Mouse (Mus musculus) lung, postnatal 0 days (tissue): ENCODE data around the gene Lrrc8a. TPM values are rescaled to one million over a fixed set of nuclear protein-coding genes. Genes with fewer than 3 reads are reported as not detected.

Source experiments
- ATAC-seq: fragments of 200-750 bp; cut with Nextera tagmentation; 2 replicates; pipeline ENCODE4 v1.8.0; 2017; ENCODE audit warnings: moderate library complexity
- DNase-seq: peaks from one replicate; pipeline ENCODE4 v3.0.0-alpha.2; 2016; ENCODE audit warnings: low spot score
- H3K27ac ChIP-seq: fragments of 300-500 bp; sonication (generic); 2 replicates; pipeline ENCODE4 v1.5.1; 2014; ENCODE audit warnings: antibody characterized with exemption, mild to moderate bottlenecking, low read length, mixed read lengths
- H3K27me3 ChIP-seq: fragments of 300-500 bp; sonication (generic); replicated peaks from 2 replicates; pipeline ENCODE4 v1.6.1; 2014; ENCODE audit warnings: low read length, mixed read lengths; ENCODE audit not compliant: insufficient read depth
- H3K36me3 ChIP-seq: fragments of 300-500 bp; sonication (generic); 2 replicates; pipeline ENCODE4 v1.6.1; 2014; ENCODE audit warnings: low read length, mixed read lengths; ENCODE audit not compliant: insufficient read depth
- H3K4me1 ChIP-seq: fragments of 300-500 bp; sonication (generic); 2 replicates; pipeline ENCODE4 v1.6.1; 2014; ENCODE audit warnings: antibody characterized with exemption, low read depth, low read length, mixed read lengths; ENCODE audit not compliant: insufficient read depth
- H3K4me2 ChIP-seq: fragments of 300-500 bp; sonication (generic); replicated peaks from 2 replicates; pipeline ENCODE4 v1.6.1; 2014; ENCODE audit warnings: low read depth, mild to moderate bottlenecking, low read length, moderate library complexity, mixed read lengths
- H3K4me3 ChIP-seq: fragments of 300-500 bp; sonication (generic); 2 replicates; pipeline ENCODE4 v1.5.1; 2014; ENCODE audit warnings: low read depth, low read length
- H3K9ac ChIP-seq: fragments of 300-500 bp; sonication (generic); replicated peaks from 2 replicates; pipeline ENCODE4 v1.6.1; 2014; ENCODE audit warnings: low read depth, mild to moderate bottlenecking
- H3K9me3 ChIP-seq: fragments of 300-500 bp; sonication (generic); 2 replicates; pipeline ENCODE4 v1.6.1; 2016; ENCODE audit warnings: low read length, mixed read lengths
- CTCF ChIP-seq: IDR thresholded peaks from 2 replicates; pipeline ENCODE4 v1.5.1; 2016; ENCODE audit warnings: antibody characterized with exemption, mild to moderate bottlenecking
- EP300 ChIP-seq: IDR thresholded peaks from 2 replicates; pipeline ENCODE4 v1.6.1; 2016; ENCODE audit warnings: antibody characterized with exemption, mild to moderate bottlenecking, control low read depth
- WGBS: fragments of 180-500 bp; shearing (Covaris S2); extraction: QIAGEN DNeasy Blood & Tissue Kit; methylation state at CpG from one replicate; pipeline ENCODE4 v1.1.7; 2014; 5-methylcytosine and 5-hydroxymethylcytosine counted together
- polyA plus RNA-seq: library from polyadenylated mRNA; unstranded; fragments of >200 nt; fragmentation: Nextera tagmentation; extraction: Ambion mirVana; gene quantifications from 2 replicates; pipeline ENCODE4 v1.2.1, GENCODE M21; 2015

Lrrc8a gene
- polyA plus RNA-seq, 1 experiment from 2014 or later = 68.8 TPM

DNA sequence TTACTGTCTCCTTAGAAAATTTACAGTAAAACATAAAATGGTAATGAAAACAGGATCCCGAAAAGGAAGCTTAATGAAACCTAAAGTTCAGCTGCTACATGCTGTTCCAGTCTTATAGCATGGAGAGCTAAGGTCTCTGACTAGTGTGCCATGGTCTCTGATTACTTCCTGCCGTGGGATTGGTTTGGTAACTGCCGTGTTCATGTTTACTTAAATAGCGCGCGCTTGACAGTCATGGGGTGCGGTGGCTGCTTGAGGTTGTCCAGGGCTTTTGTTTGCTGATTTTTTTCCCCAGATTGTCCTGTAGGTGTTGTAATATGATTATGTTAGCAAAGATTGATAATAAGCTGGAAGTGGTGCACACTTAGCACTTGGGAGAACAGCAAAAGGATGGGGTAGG is 68.6 kb downstream of the Lrrc8a start:
- DNase-seq (no peak), ATAC-seq (no peak)
- no peak overlapping the region for H3K4me3 ChIP-seq
- TF ChIP-seq CTCF (no peak), EP300 (no peak)
- WGBS = 82% methylated on average over 7 of the region's 7 CpGs
- H3K36me3 ChIP-seq = peaks cover 38% of the 10 kb centered on the region; the same call in 1 of the 2 replicates
- H3K27me3 ChIP-seq = no peaks in the 10 kb centered on the region
- no peak overlapping the region for H3K9ac ChIP-seq
- H3K27ac ChIP-seq = no peak overlapping the region
- no peaks in the 10 kb centered on the region for H3K4me1 ChIP-seq
- no peaks in the 10 kb centered on the region for H3K9me3 ChIP-seq
- no peak overlapping the region for H3K4me2 ChIP-seq

DNA sequence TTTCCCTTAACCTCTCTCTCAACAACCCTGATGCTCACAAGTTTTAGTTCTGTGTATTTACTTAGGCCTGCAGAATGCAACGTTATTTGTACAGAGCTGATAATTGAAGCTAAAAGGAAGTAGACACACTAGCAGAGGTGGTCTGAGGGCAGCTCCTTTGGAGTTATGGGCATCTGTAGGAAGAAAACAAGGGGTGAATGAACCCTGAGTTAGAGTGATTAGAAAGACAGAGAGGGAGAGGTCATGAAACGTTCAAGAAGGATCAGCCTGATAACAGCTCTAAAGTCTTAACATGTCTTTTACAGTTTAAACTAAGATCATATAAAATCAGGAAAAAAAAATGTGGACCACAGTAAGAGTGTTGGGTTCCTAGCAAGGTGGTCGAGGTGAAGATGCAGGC is 71.8 kb downstream of the Lrrc8a start:
- peaks cover 42% of the 10 kb centered on the region; the same call in 1 of the 2 replicates for H3K36me3 ChIP-seq
- H3K4me3 ChIP-seq = no peak overlapping the region
- no peak overlapping the region for H3K4me2 ChIP-seq
- 79% methylated on average over 3 of the region's 3 CpGs for WGBS
- TF ChIP-seq EP300 (no peak), CTCF (no peak)
- H3K27me3 ChIP-seq = no peaks in the 10 kb centered on the region
- no peak for ATAC-seq
- no peaks in the 10 kb centered on the region for H3K4me1 ChIP-seq
- H3K27ac ChIP-seq = no peak overlapping the region
- no peak overlapping the region for H3K9ac ChIP-seq
- no peaks in the 10 kb centered on the region for H3K9me3 ChIP-seq
- no peak for DNase-seq

DNA sequence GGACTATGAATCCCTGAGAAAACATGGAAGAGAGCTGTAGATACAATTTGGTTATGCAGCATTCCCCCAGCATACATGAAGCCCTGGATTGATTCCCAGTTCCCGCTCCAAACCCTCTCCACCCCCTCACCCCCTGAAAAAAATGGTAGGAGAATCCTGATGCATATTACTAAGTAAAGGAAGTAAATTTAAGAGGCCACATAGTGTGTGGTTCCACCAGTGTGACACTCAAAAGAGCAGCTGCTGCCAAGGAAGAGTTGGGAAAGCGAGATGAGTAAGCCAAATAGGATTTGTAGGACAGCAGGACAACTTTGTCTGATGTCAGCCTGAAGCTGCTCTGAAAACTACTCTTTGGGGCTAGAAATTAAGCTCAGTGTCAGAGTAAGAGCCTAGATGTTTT is 74.0 kb downstream of the Lrrc8a start:
- Histone ChIP-seq H3K4me3 (no peak overlapping the region), H3K9ac (no peak overlapping the region), H3K27ac (no peak overlapping the region), H3K9me3 (no peaks in the 10 kb centered on the region), H3K27me3 (no peaks in the 10 kb centered on the region), H3K4me2 (no peak overlapping the region), H3K36me3 (peaks cover 41% of the 10 kb centered on the region), H3K4me1 (no peaks in the 10 kb centered on the region)
- ATAC-seq = peak; percentile 64
- no peak for TF ChIP-seq EP300
- TF ChIP-seq CTCF = no peak
- peak; percentile 85 for DNase-seq
- whole genome bisulfite sequencing = 79% methylated on average over 2 of the region's 2 CpGs

Other genes starting within 250 kb of the Lrrc8a start
- gene Wdr34, start 188.8 kb upstream of the Lrrc8a start, polyA plus RNA-seq = 15.2 and 19.5 TPM in 2 replicates
- gene Set, start 180.3 kb upstream of the Lrrc8a start, polyA plus RNA-seq = 167 and 186 TPM in 2 replicates
- gene Pkn3, start 160.0 kb upstream of the Lrrc8a start, polyA plus RNA-seq = 9.8 and 11.0 TPM in 2 replicates
- gene Zdhhc12, start 144.1 kb upstream of the Lrrc8a start, polyA plus RNA-seq = 37.7 and 40.0 TPM in 2 replicates
- 4.9 and 5.0 TPM in 2 replicates for gene Zer1, start 113.1 kb upstream of the Lrrc8a start, polyA plus RNA-seq
- 4.5 and 6.5 TPM in 2 replicates for gene Tbc1d13, start 104.0 kb upstream of the Lrrc8a start, polyA plus RNA-seq
- 19.6 and 24.4 TPM in 2 replicates for gene Endog, start 66.2 kb upstream of the Lrrc8a start, polyA plus RNA-seq
- gene Spout1, start 59.3 kb upstream of the Lrrc8a start, polyA plus RNA-seq = 21.7 and 23.4 TPM in 2 replicates
- gene Kyat1, start 31.9 kb upstream of the Lrrc8a start, polyA plus RNA-seq = 12.7 and 17.1 TPM in 2 replicates
- gene Gm28035, start 2.9 kb downstream of the Lrrc8a start, polyA plus RNA-seq = 0.12 and 0.21 TPM in 2 replicates
- gene Phyhd1, start 28.5 kb downstream of the Lrrc8a start, polyA plus RNA-seq = 9.5 and 13.4 TPM in 2 replicates
- not detected in 2 replicates for gene Gm28038, start 43.3 kb downstream of the Lrrc8a start, polyA plus RNA-seq
- 24.1 TPM in 2 replicates for gene Dolk, start 48.6 kb downstream of the Lrrc8a start, polyA plus RNA-seq
- gene Nup188, start 48.7 kb downstream of the Lrrc8a start, polyA plus RNA-seq = 8.9 and 9.9 TPM in 2 replicates
- 58.9 and 64.9 TPM in 2 replicates for gene Sh3glb2, start 121.6 kb downstream of the Lrrc8a start, polyA plus RNA-seq
- 13.8 and 14.9 TPM in 2 replicates for gene Miga2, start 126.5 kb downstream of the Lrrc8a start, polyA plus RNA-seq
- 25.0 and 26.1 TPM in 2 replicates for gene Dolpp1, start 154.5 kb downstream of the Lrrc8a start, polyA plus RNA-seq
- gene Crat, start 178.1 kb downstream of the Lrrc8a start, polyA plus RNA-seq = 36.5 and 37.4 TPM in 2 replicates
- 88.0 and 93.3 TPM in 2 replicates for gene Ptpa, start 178.3 kb downstream of the Lrrc8a start, polyA plus RNA-seq
- 3.6 and 4.0 TPM in 2 replicates for gene Ier5l, start 236.5 kb downstream of the Lrrc8a start, polyA plus RNA-seq